Mouse (Mus musculus) G1E (cell line): ENCODE measurements around the gene Gm5141.

Source experiments
- CTCF ChIP-seq: IDR thresholded peaks from 2 replicates; pipeline ENCODE4 v1.5.1; 2012; ENCODE audit warnings: low read depth, low read length, inconsistent platforms, mixed read lengths
- GATA1 ChIP-seq: IDR thresholded peaks from 2 replicates; pipeline ENCODE4 v1.6.1; 2012; ENCODE audit warnings: borderline replicate concordance, low read length, inconsistent platforms, mixed read lengths
- GATA2 ChIP-seq: IDR thresholded peaks from 2 replicates; pipeline ENCODE4 v1.6.1; 2012; ENCODE audit warnings: low read depth, low read length, inconsistent platforms, borderline replicate concordance
- POLR2AphosphoS5 ChIP-seq: IDR thresholded peaks from 2 replicates; pipeline ENCODE4 v1.6.1; 2012; ENCODE audit warnings: low read depth, low read length, inconsistent platforms; ENCODE audit not compliant: insufficient replicate concordance
- TAL1 ChIP-seq: conservative IDR thresholded peaks from 2 replicates; pipeline ENCODE4 v1.6.1; 2012; ENCODE audit warnings: low read depth, low read length, inconsistent platforms, mixed read lengths

GRCm38 (mm10) chr13:62733322-62733721, 52.3 kb downstream of the Gm5141 start:
- TF ChIP-seq CTCF = no peak
- TF ChIP-seq GATA1 = no peak
- no peak for TF ChIP-seq TAL1
- TF ChIP-seq GATA2 = no peak
- TF ChIP-seq POLR2AphosphoS5 = no peak
